ENCODE assay signal across 8 mouse cellular contexts in genomic region chr5:124425412-124426259, GRCm38 (mm10). TPM values are rescaled to one million over a fixed set of nuclear protein-coding genes. Genes with fewer than 3 reads are reported as not detected.
A peak's percentile ranks its signal among the peaks of the same experiment; 100 is the strongest.
DNase-seq lines count a peak whose midpoint lies in the region; ATAC-seq and TF ChIP-seq lines count a peak whose summit lies in the region.

TSS of gene Sbno1 (minus strand) at chr5:124426001.

- H3K27me3 ChIP-seq in Patski = no peaks in the 10 kb centered on the region
- no peaks in the 10 kb centered on the region for H3K27me3 ChIP-seq in hindbrain, embryonic 14.5 days (ENCODE audit: control insufficient read depth, insufficient read depth, low read length)

- peak; percentile 59 for ATAC-seq in Patski
- ATAC-seq in hindbrain, embryonic 14.5 days (ENCODE audit: low FRiP score) = peak; percentile 94

- POLR2A ChIA-PET in Patski (lab: Charles Lee) = interaction anchor here (1.5 kb wide), 1 partner anchor 106 kb away, joined by 3 read pairs; no protein-coding TSS in a partner anchor

- H3K4me1 ChIP-seq in hindbrain, embryonic 14.5 days (replicated peaks; ENCODE audit: control insufficient read depth, insufficient read depth, low read length) = peaks cover 9% of the 10 kb centered on the region; the same call in 1 of the 2 replicates

- TF ChIP-seq CTCF in Patski (IDR thresholded peaks at IDR 0.05) = no peak

- H3K4me2 ChIP-seq in hindbrain, embryonic 14.5 days (replicated peaks) = peak within 1 kb of the TSS; percentile 90

- peak within 1 kb of the TSS; percentile 92 for H3K9ac ChIP-seq in hindbrain, embryonic 14.5 days

- peak; percentile 88 for DNase-seq in Patski (ENCODE audit: low read depth, low spot score)
- DNase-seq in cerebellum, postnatal 14 days = peak; percentile 96 to 97
- peak; percentile 80 for DNase-seq in frontal cortex, postnatal 25 days (ENCODE audit: low spot score in 2 of 2)
- DNase-seq in hindbrain, embryonic 14.5 days (ENCODE audit: low spot score) = peak; percentile 92
- peak; percentile 90 for DNase-seq in left cerebral cortex, adult 11 months (ENCODE audit: low spot score)
- DNase-seq in lung, postnatal 4 days = peak; percentile 93 to 96
- peak; percentile 94 for DNase-seq in retina, postnatal 7 days (ENCODE audit: low read depth, low spot score)
- DNase-seq in urinary bladder, adult 2 months (ENCODE audit: low spot score) = peak; percentile 92

- in situ Hi-C loops in Patski (cut with MboI; ENCODE audit: low pct_unique_long_range_greater_than_20kb) = loop anchor here (25.0 kb wide), 1 partner anchor 437 kb away; the partner anchor contains the start of genes Ccdc92 and Zfp664

- CTCF ChIA-PET in Patski (lab: Charles Lee) = interaction anchor here (1.7 to 2.4 kb wide), 2 partner anchors 12 to 113 kb away, joined by 5 to 10 read pairs; no protein-coding TSS in a partner anchor

- H3K27ac ChIP-seq in hindbrain, embryonic 14.5 days = peak within 1 kb of the TSS; percentile 90

- H3K4me3 ChIP-seq in hindbrain, embryonic 14.5 days (replicated peaks; ENCODE audit: low read length) = peak within 1 kb of the TSS; percentile 99

- H3K36me3 ChIP-seq in hindbrain, embryonic 14.5 days (replicated peaks; ENCODE audit: control insufficient read depth, insufficient read depth) = no peaks in the 10 kb centered on the region

- WGBS in hindbrain, embryonic 14.5 days = under 1% methylated on average over 58 of the region's 81 CpGs

- no peaks in the 10 kb centered on the region for H3K9me3 ChIP-seq in hindbrain, embryonic 14.5 days (ENCODE audit: control insufficient read depth, low read length)

RNA-seq across cellular contexts. Expression of gene Sbno1, which starts in this region (rescaled TPM):
- polyA plus RNA-seq in Patski (2021) = 59.0 TPM
- polyA plus RNA-seq in hindbrain, embryonic 14.5 days (2014; fragmentation: Nextera tagmentation; extraction: Ambion mirVana) = 87.6 and 89.3 TPM in 2 replicates
- polyA plus RNA-seq in urinary bladder, adult 2 months (2012; rRNA removed) = 30.6 and 35.2 TPM in 2 replicates

Comparison
In these comparisons a context has a peak if more than half of its experiments do, and no peak if none do; other contexts are left out.
1. Peak in every context shown above with its lines: DNase-seq, ATAC-seq, H3K4me3 ChIP-seq and H3K27ac ChIP-seq.